Mouse (Mus musculus) subcutaneous adipose tissue, adult 2 months (tissue): ENCODE measurements around the gene Rab15. TPM values are rescaled to one million over a fixed set of nuclear protein-coding genes. Genes with fewer than 3 reads are reported as not detected.

ENCODE experiments used
- polyA plus RNA-seq: library from polyadenylated mRNA; depleted of rRNA; stranded (reverse); fragments of >200 nt; gene quantifications from 2 replicates; pipeline ENCODE4 v1.2.3, GENCODE M21; 2012; ENCODE audit warnings: low replicate concordance; rRNA removed

Gene Rab15
- polyA plus RNA-seq, result 1.2 and 10.1 TPM in 2 replicates

GRCm38 (mm10) chr12:76822651-76823041 lies at the start of gene Rab15:
TSS of gene Rab15 (minus strand) at chr12:76822908.

GRCm38 (mm10) chr12:76795350-76795749 lies 27.4 kb downstream of the Rab15 start, which contains the start of gene Gpx2:
TSS of gene Gpx2 (minus strand) at chr12:76795554.

GRCm38 (mm10) chr12:76765354-76765851 lies 57.3 kb downstream of the Rab15 start, which contains the start of the genes Churc1 and Fntb:
TSS of gene Churc1 (plus strand) at chr12:76765538.
TSS of gene Fntb (plus strand) at chr12:76765589.

Other genes with a start within 250 kb of the Rab15 start
- gene Sptb, start 112.4 kb downstream of the Rab15 start, polyA plus RNA-seq, result 0.59 and 0.99 TPM in 2 replicates
- gene Churc1, start 57.4 kb downstream of the Rab15 start, polyA plus RNA-seq, result 65.2 and 76.2 TPM in 2 replicates
- 23.6 and 42.6 TPM in 2 replicates for gene Fntb, start 57.3 kb downstream of the Rab15 start, polyA plus RNA-seq
- 73.6 TPM in 1 of 2 replicates, not detected in the other for gene Gpx2, start 27.4 kb downstream of the Rab15 start, polyA plus RNA-seq
- 28.4 and 45.7 TPM in 2 replicates for gene Max, start 139.3 kb upstream of the Rab15 start, polyA plus RNA-seq